Mouse (Mus musculus) hindbrain, embryonic 16.5 days (tissue): ENCODE results near the gene Rbsn. TPM values are rescaled to one million over a fixed set of nuclear protein-coding genes. Genes with fewer than 3 reads are reported as not detected.

Source experiments
- polyA plus RNA-seq: library from polyadenylated mRNA; unstranded; fragments of >200 nt; fragmentation: Nextera tagmentation; extraction: Ambion mirVana; gene quantifications from 2 replicates; pipeline ENCODE4 v1.2.1, GENCODE M21; 2015

The Rbsn gene
- polyA plus RNA-seq, 1 experiment from 2014 or later = 28.6 TPM

Other genes starting within 250 kb of the Rbsn start
- gene Fgd5, start 236.0 kb downstream of the Rbsn start, polyA plus RNA-seq = 14.7 and 17.1 TPM in 2 replicates
- gene Nr2c2, start 123.5 kb downstream of the Rbsn start, polyA plus RNA-seq = 16.0 and 16.5 TPM in 2 replicates
- 76.4 and 81.7 TPM in 2 replicates for gene Mrps25, start 30.9 kb downstream of the Rbsn start, polyA plus RNA-seq
- 3.4 and 3.9 TPM in 2 replicates for gene Trh, start 29.7 kb upstream of the Rbsn start, polyA plus RNA-seq